Mouse (Mus musculus): ENCODE data around the gene Slc16a11. TPM values are rescaled to one million over a fixed set of nuclear protein-coding genes. Genes with fewer than 3 reads are reported as not detected.
A peak's percentile ranks its signal among the peaks of the same experiment; 100 is the strongest.

Slc16a11 gene
- polyA plus RNA-seq, 1 experiment from 2014 or later, result 3.6 TPM

DNA sequence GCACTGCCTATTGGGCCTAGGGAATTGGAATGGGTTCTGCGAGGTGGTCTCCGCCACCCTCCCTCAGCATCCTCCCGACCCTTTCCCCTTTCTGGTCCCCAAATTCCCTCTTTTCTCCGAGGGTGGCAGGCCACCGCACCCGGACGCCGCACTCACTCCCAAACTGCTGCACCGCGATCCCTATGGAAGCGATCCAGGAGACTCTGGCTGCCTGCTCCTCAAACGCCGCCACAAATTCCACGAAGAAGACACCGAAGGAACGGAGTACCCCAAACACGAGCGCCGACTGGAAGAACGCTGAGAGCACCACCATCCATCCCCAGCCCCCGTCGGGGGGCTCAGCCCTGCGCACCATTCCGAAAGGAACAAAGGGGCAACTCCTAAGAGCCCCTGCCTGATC, 7.8 kb downstream of the Slc16a11 start:
- peaks cover 5% of the 10 kb centered on the region for H3K4me1 ChIP-seq (replicated peaks; ENCODE audit: control insufficient read depth, insufficient read depth, low read length)
- no peak for ATAC-seq
- H3K9me3 ChIP-seq (ENCODE audit: control insufficient read depth), result no peaks in the 10 kb centered on the region
- TF ChIP-seq CTCF (IDR thresholded peaks at IDR 0.05; ENCODE audit: low read depth), result no peak
- peak overlapping the region; percentile 67 for H3K9ac ChIP-seq (ENCODE audit: low read depth, low read length)
- peaks cover 4% of the 10 kb centered on the region; the same call in 1 of the 2 replicates for H3K36me3 ChIP-seq (ENCODE audit: control insufficient read depth, insufficient read depth)
- H3K27ac ChIP-seq (ENCODE audit: low read depth, low read length), result peak overlapping the region; percentile 94
- H3K4me3 ChIP-seq (ENCODE audit: low read depth, low read length), result peak overlapping the region; percentile 59
- peaks cover 5% of the 10 kb centered on the region for H3K27me3 ChIP-seq (replicated peaks; ENCODE audit: control insufficient read depth, insufficient read depth, low read length)
- peak overlapping the region; percentile 95 for H3K4me2 ChIP-seq (replicated peaks; ENCODE audit: low read depth)
- under 1% methylated on average over 24 of the region's 24 CpGs for WGBS

DNA sequence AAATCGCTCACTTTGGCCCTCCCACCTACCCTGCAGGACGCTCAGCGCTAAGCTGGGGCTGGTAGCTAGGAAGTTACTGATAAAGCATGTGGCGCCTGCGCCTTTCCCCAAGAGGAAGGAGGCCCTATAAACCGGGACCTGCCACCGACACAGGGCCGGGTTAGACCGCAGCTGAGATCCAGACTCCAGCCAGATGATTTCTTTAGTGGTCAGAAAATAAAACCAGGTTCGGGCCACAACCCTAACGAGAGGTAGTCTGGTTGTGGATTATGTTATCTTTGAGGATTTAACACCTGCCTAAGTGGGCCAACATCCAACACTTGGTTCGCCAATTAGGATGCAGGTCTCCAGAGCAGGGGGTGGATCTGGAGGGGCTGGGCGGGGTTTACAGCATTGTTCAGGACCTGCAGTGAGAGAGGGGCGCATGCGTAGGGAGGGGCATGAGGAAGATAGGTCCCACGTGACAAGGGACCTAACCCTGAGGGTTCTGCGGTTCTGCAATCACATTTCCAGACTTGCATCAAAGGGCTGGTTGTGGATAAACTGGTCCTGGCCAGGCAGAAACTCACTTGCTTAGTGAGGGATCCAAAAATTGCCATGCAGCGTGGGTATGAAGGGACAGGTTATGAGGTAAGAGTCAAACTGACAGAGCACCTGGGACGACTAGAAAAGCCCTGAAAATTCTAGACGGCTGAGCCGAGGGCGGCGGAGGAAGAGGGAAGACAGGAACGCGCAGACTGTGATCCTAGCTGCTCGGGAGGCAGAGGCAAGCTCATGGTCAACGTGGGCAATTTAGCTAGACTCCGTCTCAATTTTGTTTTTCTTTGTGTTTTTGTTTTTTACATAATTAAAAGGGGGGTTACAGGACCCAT, 8.4 kb downstream of the Slc16a11 start, which contains the start of gene Slc16a13:
Slc16a13 (minus strand) TSS at position 334 of the 872 bp plus-strand sequence.
- Histone ChIP-seq H3K4me2 (replicated peaks; ENCODE audit: low read depth) (peak within 1 kb of the TSS; percentile 95), H3K9ac (ENCODE audit: low read depth, low read length) (peak within 1 kb of the TSS; percentile 67), H3K4me3 (ENCODE audit: low read depth, low read length) (peak within 1 kb of the TSS; percentile 59), H3K9me3 (ENCODE audit: control insufficient read depth) (no peaks in the 10 kb centered on the region), H3K4me1 (replicated peaks; ENCODE audit: control insufficient read depth, insufficient read depth, low read length) (peaks cover 5% of the 10 kb centered on the region), H3K36me3 (ENCODE audit: control insufficient read depth, insufficient read depth) (0 out of 2 replicates have a peak, but pooled peaks cover 4% of the 10 kb centered on the region), H3K27me3 (replicated peaks; ENCODE audit: control insufficient read depth, insufficient read depth, low read length) (no peaks in the 10 kb centered on the region), H3K27ac (ENCODE audit: low read depth, low read length) (peak within 1 kb of the TSS; percentile 94)
- peak; percentile 77 for ATAC-seq
- WGBS, result under 1% methylated on average over 28 of the region's 28 CpGs
- TF ChIP-seq CTCF (IDR thresholded peaks at IDR 0.05; ENCODE audit: low read depth), result no peak

DNA sequence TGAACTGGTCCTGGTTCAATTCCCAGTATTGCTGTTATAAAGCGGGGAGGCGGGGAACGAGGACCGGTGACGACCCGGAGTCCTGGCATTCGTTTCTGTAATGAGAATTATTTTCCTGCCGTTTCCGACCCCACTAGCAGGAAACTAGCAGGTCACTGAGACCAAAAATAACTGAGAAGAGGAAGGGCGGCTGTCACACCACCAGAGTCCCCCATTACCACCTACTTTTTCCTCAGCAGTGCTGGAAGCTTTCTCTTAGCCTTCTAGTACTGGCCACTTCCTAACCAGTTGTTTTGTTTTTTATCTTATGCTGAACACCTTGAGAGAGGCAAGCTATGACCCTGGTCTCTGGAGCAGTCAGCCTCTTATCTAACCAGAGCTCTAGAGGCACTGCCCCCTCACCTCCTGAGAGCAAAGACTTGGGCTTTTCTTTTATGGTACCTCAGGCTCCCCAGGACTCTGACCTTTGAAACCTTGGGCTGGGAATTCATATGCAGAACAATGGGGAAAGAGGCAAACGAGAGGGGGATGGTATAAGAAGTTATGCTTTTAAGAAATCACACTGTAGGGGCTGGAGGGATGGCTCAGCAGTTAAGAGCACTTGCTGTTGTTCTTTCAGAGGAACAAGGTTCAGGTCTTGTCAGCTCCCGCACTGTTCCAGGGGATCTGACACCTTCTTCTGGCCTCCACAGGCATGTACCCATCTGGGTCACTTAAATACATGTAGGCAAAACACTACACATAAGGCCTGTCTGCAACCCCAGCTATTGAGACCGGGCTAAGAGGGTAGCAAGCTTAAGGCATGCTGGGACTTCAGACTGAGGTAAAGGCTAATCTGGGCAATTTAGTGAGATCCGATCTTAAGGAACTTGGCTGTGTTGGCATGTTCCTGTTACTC, 9.3 kb downstream of the Slc16a11 start:
- Histone ChIP-seq H3K27ac (ENCODE audit: low read depth, low read length) (peak overlapping the region; percentile 94), H3K9ac (ENCODE audit: low read depth, low read length) (peak overlapping the region; percentile 67), H3K36me3 (ENCODE audit: control insufficient read depth, insufficient read depth) (0 out of 2 replicates have a peak, but pooled peaks cover under 1% of the 10 kb centered on the region), H3K9me3 (ENCODE audit: control insufficient read depth) (no peaks in the 10 kb centered on the region), H3K4me2 (replicated peaks; ENCODE audit: low read depth) (peak overlapping the region; percentile 95), H3K27me3 (replicated peaks; ENCODE audit: control insufficient read depth, insufficient read depth, low read length) (no peaks in the 10 kb centered on the region), H3K4me1 (replicated peaks; ENCODE audit: control insufficient read depth, insufficient read depth, low read length) (peaks cover 5% of the 10 kb centered on the region), H3K4me3 (ENCODE audit: low read depth, low read length) (peak overlapping the region; percentile 59)
- no peak for TF ChIP-seq CTCF (IDR thresholded peaks at IDR 0.05; ENCODE audit: low read depth)
- ATAC-seq, result peak; percentile 78
- WGBS, result 5% methylated on average over 14 of the region's 14 CpGs

DNA sequence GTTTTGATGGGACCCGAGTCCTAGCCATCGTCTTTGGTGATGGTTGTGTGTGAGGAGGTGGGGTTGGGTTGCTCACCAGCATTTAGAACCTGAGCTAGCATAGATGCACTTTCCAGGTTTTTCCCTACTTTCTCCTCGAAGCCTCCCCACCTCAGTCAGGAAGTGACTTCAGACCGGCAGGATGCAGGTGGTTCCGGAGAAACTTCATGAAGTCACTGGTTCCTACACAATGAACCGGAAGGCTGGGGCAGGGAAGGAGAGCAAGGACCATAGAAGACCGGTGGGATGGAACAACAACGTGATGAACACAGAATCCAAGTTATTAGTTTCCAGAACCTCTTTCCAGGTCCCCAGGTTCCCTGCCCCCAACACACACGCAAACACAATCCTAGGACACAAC, 11.2 kb downstream of the Slc16a11 start:
- H3K9ac ChIP-seq (ENCODE audit: low read depth, low read length), result no peak overlapping the region
- 73% methylated on average over 9 of the region's 9 CpGs for WGBS
- H3K36me3 ChIP-seq (ENCODE audit: control insufficient read depth, insufficient read depth), result no peaks in the 10 kb centered on the region
- no peak for ATAC-seq
- H3K4me2 ChIP-seq (replicated peaks; ENCODE audit: low read depth), result no peak overlapping the region; the same call in 1 of the 2 replicates
- TF ChIP-seq CTCF (IDR thresholded peaks at IDR 0.05; ENCODE audit: low read depth), result no peak
- H3K4me3 ChIP-seq (ENCODE audit: low read depth, low read length), result no peak overlapping the region
- peak overlapping the region; percentile 57 for H3K27ac ChIP-seq (ENCODE audit: low read depth, low read length)
- H3K27me3 ChIP-seq (replicated peaks; ENCODE audit: control insufficient read depth, insufficient read depth, low read length), result no peaks in the 10 kb centered on the region
- H3K4me1 ChIP-seq (replicated peaks; ENCODE audit: control insufficient read depth, insufficient read depth, low read length), result peaks cover 3% of the 10 kb centered on the region
- H3K9me3 ChIP-seq (ENCODE audit: control insufficient read depth), result no peaks in the 10 kb centered on the region

DNA sequence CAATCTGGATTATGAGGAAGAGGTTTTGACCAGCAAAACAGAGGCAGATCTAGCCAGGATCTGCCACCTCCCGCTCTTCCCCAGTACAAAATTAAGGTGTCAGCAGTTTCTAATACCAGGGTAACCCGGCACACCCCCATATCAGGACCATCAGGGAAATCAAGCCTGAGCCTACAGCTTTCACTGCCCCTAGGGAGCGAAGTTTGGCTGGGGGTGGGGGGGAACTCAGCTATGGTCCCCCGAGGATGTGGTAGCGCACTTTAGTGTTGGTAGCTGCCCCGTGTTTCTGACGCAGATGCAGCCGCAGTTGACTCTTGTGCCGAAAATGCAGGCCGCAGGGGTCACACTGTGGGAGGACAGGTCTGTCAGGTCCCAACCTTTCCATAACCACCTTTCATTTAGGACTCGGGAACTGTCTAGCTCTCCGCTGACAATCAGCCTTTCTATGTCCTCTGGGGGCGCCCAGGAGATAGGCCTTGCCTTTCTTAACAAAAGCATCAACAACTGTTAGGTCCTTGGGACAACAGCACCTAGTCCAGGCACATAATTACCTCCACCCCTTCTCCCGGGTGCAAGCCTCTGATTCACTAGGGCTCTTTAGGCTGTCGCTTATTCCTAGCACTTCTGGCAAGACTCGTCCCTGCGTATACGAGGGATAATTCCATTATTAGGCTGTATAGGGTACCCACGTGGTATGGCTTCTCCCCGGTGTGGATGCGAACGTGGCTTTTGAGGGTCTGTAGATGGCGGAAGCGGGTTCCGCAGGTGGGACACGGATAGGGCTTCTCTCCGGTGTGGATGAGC, 13.4 kb downstream of the Slc16a11 start:
- Histone ChIP-seq H3K27me3 (replicated peaks; ENCODE audit: control insufficient read depth, insufficient read depth, low read length) (peaks cover 7% of the 10 kb centered on the region; the same call in 1 of the 2 replicates), H3K27ac (ENCODE audit: low read depth, low read length) (peak overlapping the region; percentile 51; the same call in 1 of the 2 replicates), H3K4me1 (replicated peaks; ENCODE audit: control insufficient read depth, insufficient read depth, low read length) (peaks cover 9% of the 10 kb centered on the region; the same call in 1 of the 2 replicates), H3K9me3 (ENCODE audit: control insufficient read depth) (no peaks in the 10 kb centered on the region), H3K4me3 (ENCODE audit: low read depth, low read length) (peak overlapping the region; percentile 32), H3K9ac (ENCODE audit: low read depth, low read length) (peak overlapping the region; percentile 31; the same call in 1 of the 2 replicates), H3K4me2 (replicated peaks; ENCODE audit: low read depth) (peak overlapping the region; percentile 72), H3K36me3 (ENCODE audit: control insufficient read depth, insufficient read depth) (no peaks in the 10 kb centered on the region)
- 19% methylated on average over 27 of the region's 27 CpGs for WGBS
- peak; percentile 40 for TF ChIP-seq CTCF (IDR thresholded peaks at IDR 0.05; ENCODE audit: low read depth)
- no peak for ATAC-seq
